Mouse (Mus musculus) kidney, embryonic 14.5 days (tissue): ENCODE measurements around the gene Srsf10. TPM values are rescaled to one million over a fixed set of nuclear protein-coding genes. Genes with fewer than 3 reads are reported as not detected.

ENCODE experiments used
- ATAC-seq: fragments of 200-750 bp; cut with Nextera tagmentation; 2 replicates; pipeline ENCODE4 v1.8.0; 2017; ENCODE audit warnings: moderate number of reproducible peaks, mild to moderate bottlenecking, moderate TSS enrichment, moderate library complexity; ENCODE audit not compliant: low FRiP score, low TSS enrichment
- H3K27ac ChIP-seq: fragments of 300-500 bp; sonication (generic); 2 replicates; pipeline ENCODE4 v1.5.1; 2014; ENCODE audit warnings: low read depth, mild to moderate bottlenecking, low read length, moderate library complexity, mixed read lengths
- H3K27me3 ChIP-seq: fragments of 300-500 bp; sonication (generic); 2 replicates; pipeline ENCODE4 v1.6.1; 2014; ENCODE audit warnings: mild to moderate bottlenecking, low read length; ENCODE audit not compliant: control insufficient read depth, insufficient read depth
- H3K36me3 ChIP-seq: fragments of 300-500 bp; sonication (generic); 2 replicates; pipeline ENCODE4 v1.6.1; 2014; ENCODE audit warnings: low read length, mixed read lengths; ENCODE audit not compliant: control insufficient read depth, insufficient read depth
- H3K4me1 ChIP-seq: fragments of 300-500 bp; sonication (generic); 2 replicates; pipeline ENCODE4 v1.6.1; 2014; ENCODE audit warnings: low read length, mixed read lengths; ENCODE audit not compliant: control insufficient read depth, insufficient read depth
- H3K4me2 ChIP-seq: fragments of 300-500 bp; sonication (generic); replicated peaks from 2 replicates; pipeline ENCODE4 v1.6.1; 2014; ENCODE audit warnings: low read depth, mild to moderate bottlenecking, low read length
- H3K4me3 ChIP-seq: fragments of 300-500 bp; sonication (generic); 2 replicates; pipeline ENCODE4 v1.5.1; 2014; ENCODE audit warnings: mild to moderate bottlenecking, low read length
- H3K9ac ChIP-seq: fragments of 300-500 bp; sonication (generic); 2 replicates; pipeline ENCODE4 v1.6.1; 2014; ENCODE audit warnings: low read depth, mild to moderate bottlenecking, low read length, moderate library complexity
- H3K9me3 ChIP-seq: fragments of 300-500 bp; sonication (generic); 2 replicates; pipeline ENCODE4 v1.6.1; 2016; ENCODE audit warnings: low read length; ENCODE audit not compliant: control insufficient read depth
- WGBS: fragments of 180-500 bp; shearing (Covaris S2); extraction: QIAGEN DNeasy Blood & Tissue Kit; methylation state at CpG from one replicate; pipeline ENCODE4 v1.1.7; 2014; 5-methylcytosine and 5-hydroxymethylcytosine counted together
- polyA plus RNA-seq: library from polyadenylated mRNA; unstranded; fragments of >200 nt; fragmentation: Nextera tagmentation; extraction: Ambion mirVana; gene quantifications from 2 replicates; pipeline ENCODE4 v1.2.1, GENCODE M21; 2014

Srsf10 gene
- polyA plus RNA-seq, 1 experiment from 2014 or later: 342 TPM

DNA sequence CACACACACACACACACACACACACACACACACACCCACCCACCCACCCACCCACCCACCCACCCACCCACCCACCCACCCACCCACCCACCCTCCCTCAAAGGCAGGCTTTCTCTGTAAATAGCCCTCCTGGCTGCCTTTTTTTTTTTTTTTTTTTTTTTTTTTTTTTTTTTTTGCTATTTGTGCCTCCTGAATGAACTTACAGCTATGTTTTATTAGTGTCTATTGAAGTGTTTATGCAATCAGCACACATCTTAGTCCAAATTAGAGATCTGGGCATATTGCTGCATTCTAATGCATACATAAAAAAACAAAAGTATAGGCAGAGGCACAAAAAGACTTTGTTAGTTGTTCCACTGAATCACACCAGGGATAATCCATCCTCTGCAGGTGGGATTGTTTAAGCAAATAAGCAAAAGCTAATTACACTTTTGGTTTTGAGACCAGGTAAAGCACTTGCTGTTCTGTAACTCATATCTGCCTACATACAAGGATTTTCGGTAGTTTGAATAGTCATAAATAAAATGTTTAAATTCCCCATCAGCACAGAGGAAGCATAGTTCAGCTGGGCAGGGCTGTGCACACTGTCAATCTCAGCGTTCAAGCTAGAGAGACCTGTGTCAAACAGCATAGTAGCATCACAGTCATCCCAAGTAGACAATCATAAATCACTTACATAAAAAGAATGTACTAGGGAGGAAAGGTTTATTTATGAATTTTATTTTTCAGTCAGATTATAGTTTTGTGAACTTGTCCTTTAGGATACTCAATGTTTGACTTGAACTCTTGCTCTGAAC, 14.9 kb downstream of the Srsf10 start:
- 27% methylated on average over 2 of the region's 2 CpGs for whole genome bisulfite sequencing
- Histone ChIP-seq H3K27me3 (no peaks in the 10 kb centered on the region), H3K27ac (0 out of 2 replicates have a peak overlapping the region, but pooled peaks have one; percentile 17), H3K4me2 (peak overlapping the region; percentile 86), H3K9ac (peak overlapping the region; percentile 31; the same call in 1 of the 2 replicates), H3K4me1 (peaks cover 29% of the 10 kb centered on the region), H3K9me3 (no peaks in the 10 kb centered on the region), H3K36me3 (peaks cover 35% of the 10 kb centered on the region), H3K4me3 (peak overlapping the region; percentile 18; the same call in 1 of the 2 replicates)
- no peak for ATAC-seq

DNA sequence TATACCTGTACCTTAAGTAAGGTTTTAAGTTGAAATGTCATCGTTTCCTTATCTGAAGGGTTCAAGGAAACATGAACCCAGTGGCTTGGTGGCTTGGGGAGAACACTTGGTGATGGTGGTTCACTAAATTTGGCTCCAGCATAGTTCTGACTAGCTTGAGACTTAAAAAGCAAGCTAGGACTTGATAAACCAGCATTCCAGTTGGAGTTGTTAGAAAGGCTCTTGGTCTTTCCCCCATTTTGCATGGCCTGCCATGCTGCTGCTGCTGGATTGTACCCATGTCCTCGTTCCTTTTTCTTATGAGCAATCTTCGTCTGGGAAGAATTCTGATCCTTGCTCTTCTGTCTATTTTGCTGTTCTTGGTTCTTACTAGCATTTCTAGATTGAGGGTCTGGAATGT, 16.5 kb downstream of the Srsf10 start:
- peak overlapping the region; percentile 86 for H3K4me2 ChIP-seq
- no peaks in the 10 kb centered on the region for H3K27me3 ChIP-seq
- H3K9me3 ChIP-seq: no peaks in the 10 kb centered on the region
- ATAC-seq: no peak
- WGBS: 41% methylated on average over 3 of the region's 3 CpGs
- H3K36me3 ChIP-seq: peaks cover 27% of the 10 kb centered on the region
- H3K27ac ChIP-seq: peak overlapping the region; percentile 100; the same call in 1 of the 2 replicates
- peak overlapping the region; percentile 85 for H3K4me3 ChIP-seq
- H3K9ac ChIP-seq: peak overlapping the region; percentile 97
- peaks cover 42% of the 10 kb centered on the region for H3K4me1 ChIP-seq

DNA sequence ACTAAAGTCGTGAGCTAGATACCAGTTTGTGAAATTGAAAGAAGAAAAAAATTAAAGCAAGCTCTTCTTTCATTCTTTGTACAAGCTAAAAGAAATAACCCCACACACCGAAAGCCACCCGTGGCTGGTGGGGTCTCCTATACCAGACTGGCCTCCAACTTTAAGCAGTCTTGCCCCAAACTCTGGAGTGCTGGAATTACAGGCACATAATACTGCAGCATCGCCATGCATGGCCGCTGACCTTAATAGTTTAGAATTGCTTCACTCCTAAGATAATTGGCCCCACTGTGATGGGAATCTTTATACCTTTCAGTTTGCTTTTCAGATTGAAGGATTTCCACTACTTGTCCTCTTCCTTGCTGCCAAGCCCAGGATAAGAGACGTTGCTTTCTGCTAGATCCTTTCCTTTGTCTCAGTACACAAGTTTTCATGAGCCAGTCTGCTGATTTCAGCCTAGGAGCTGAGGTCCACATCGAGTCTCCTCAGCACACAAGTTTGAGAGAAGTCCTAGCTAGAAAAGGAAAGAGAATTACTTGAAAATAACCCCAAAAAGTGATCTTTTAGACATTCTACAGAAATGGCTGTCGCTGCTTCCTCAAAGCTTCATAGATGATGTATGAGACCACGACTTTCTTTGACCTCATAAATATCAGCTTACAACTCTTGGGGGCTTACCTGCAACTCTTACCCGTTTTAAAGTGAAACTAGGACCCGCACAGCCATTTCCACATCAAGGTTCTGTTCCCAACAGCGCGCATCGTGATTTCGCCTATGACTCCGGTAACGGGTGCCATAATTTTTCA, 17.2 kb downstream of the Srsf10 start:
- Histone ChIP-seq H3K4me3 (peak overlapping the region; percentile 85), H3K27ac (peak overlapping the region; percentile 100), H3K4me1 (peaks cover 43% of the 10 kb centered on the region), H3K36me3 (peaks cover 27% of the 10 kb centered on the region), H3K9me3 (no peaks in the 10 kb centered on the region), H3K9ac (peak overlapping the region; percentile 97), H3K4me2 (peak overlapping the region; percentile 86), H3K27me3 (no peaks in the 10 kb centered on the region)
- 7% methylated on average over 17 of the region's 17 CpGs for WGBS
- ATAC-seq: no peak

DNA sequence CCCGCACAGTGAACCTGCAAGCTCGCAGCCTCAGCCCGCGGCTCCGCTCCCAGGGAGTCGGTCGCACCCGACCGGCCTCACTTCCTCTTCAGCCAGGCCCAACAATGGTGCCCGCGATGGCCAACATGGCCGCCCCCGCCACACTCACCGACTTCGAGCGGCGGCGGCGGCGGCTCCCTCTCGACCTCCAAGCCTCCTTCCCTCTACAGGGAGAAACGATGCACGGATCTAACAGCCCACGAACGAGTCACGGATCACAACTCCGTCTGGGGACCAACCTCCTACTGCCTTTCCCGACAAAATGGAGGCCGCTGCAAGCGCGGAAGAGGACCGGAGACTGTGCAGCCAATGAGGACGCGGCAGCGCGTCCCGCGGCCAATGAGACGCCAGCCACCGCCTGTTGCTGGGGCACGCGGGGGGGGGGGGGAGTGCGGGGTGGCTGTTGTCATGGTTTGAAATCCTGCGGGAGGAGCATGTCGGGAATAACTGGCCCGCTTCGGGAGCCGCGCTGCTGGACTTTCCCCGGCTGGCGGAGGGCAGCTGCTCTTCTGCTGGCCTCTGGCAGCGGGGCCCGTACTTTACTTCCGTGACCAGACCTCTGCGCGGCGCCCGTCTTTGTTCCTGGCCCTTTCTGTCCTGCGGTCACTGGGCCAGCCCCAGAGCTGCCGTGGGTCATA, 18.1 kb downstream of the Srsf10 start, which contains the start of gene Pnrc2:
Pnrc2 (minus strand) TSS at position 325 of the 677 bp plus-strand sequence.
- peak within 1 kb of the TSS; percentile 100 for H3K27ac ChIP-seq
- H3K36me3 ChIP-seq: peaks cover 26% of the 10 kb centered on the region
- peak within 1 kb of the TSS; percentile 86 for H3K4me2 ChIP-seq
- H3K4me1 ChIP-seq: peaks cover 43% of the 10 kb centered on the region
- whole genome bisulfite sequencing: under 1% methylated on average over 59 of the region's 60 CpGs
- peak; percentile 93 for ATAC-seq
- H3K9me3 ChIP-seq: no peaks in the 10 kb centered on the region
- H3K9ac ChIP-seq: peak within 1 kb of the TSS; percentile 97
- peak within 1 kb of the TSS; percentile 85 for H3K4me3 ChIP-seq
- no peaks in the 10 kb centered on the region for H3K27me3 ChIP-seq

DNA sequence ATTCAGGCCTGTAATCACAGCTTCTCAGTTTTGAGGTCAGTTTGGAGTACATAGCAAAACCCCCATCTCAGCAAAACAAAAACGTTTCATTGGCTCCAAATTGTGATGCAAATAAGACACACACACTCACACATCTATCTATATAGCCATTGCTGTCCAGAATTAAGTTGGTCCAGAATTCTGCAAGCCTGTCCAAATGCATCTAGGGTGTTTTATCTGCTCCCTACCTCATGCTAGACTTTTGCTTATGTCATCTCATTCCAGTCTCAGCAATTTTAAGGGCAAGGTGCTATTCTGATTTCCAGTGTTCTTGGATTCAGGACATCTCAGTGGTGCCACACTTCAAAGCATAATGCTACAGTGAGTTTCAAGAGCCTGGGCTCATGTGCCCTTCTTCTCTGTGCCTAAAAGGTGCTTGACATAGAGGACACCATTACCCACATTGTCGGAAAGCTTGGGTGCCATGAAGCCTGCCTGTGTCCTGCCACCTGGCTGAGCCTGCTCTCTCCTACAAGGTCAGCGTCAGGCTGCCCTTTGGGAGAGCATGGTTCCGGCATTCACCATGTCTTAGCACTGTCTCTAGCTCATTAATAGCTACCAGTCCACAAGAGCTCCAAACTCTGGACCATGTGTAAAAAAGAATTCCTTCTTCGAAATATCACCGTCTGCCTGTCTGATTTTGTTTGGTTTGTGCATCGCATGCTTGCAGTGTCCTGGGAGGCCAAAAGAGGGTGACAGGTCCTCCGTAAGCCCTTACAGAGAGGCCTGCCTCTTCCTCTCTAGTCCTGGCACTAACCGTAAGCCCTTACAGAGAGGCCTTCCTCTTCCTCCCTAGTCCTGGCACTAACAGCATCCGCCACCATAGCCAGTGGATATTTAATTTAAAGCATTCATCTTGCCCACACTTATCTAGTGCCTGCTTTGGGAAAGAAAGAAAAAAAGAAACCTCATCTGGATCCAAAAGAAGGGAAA, 19.3 kb downstream of the Srsf10 start:
- H3K27me3 ChIP-seq: no peaks in the 10 kb centered on the region
- WGBS: 77% methylated on average over 10 of the region's 10 CpGs
- peak overlapping the region; percentile 97; the same call in 1 of the 2 replicates for H3K9ac ChIP-seq
- no peaks in the 10 kb centered on the region for H3K9me3 ChIP-seq
- peaks cover 18% of the 10 kb centered on the region for H3K36me3 ChIP-seq
- no peak for ATAC-seq
- H3K27ac ChIP-seq: peak overlapping the region; percentile 100; the same call in 1 of the 2 replicates
- no peak overlapping the region; the same call in 1 of the 2 replicates for H3K4me3 ChIP-seq
- peak overlapping the region; percentile 47 for H3K4me2 ChIP-seq
- peaks cover 43% of the 10 kb centered on the region for H3K4me1 ChIP-seq

GRCm38 (mm10) chr4:135875546-135875945, 20.0 kb downstream of the Srsf10 start:
- 25% methylated on average over 7 of the region's 7 CpGs for WGBS
- peak overlapping the region; percentile 45; the same call in 1 of the 2 replicates for H3K9ac ChIP-seq
- peaks cover 41% of the 10 kb centered on the region for H3K4me1 ChIP-seq
- no peak for ATAC-seq
- no peaks in the 10 kb centered on the region for H3K9me3 ChIP-seq
- peaks cover 15% of the 10 kb centered on the region for H3K36me3 ChIP-seq
- H3K4me2 ChIP-seq: no peak overlapping the region; the same call in 1 of the 2 replicates
- H3K27ac ChIP-seq: peak overlapping the region; percentile 84
- H3K27me3 ChIP-seq: no peaks in the 10 kb centered on the region
- H3K4me3 ChIP-seq: no peak overlapping the region

- ATAC-seq: no peak
- WGBS: 5% methylated on average over 9 of the region's 9 CpGs
- H3K4me3 ChIP-seq: peak overlapping the region; percentile 14
- no peaks in the 10 kb centered on the region for H3K27me3 ChIP-seq
- peak overlapping the region; percentile 45 for H3K9ac ChIP-seq
- H3K9me3 ChIP-seq: no peaks in the 10 kb centered on the region
- H3K4me1 ChIP-seq: peaks cover 35% of the 10 kb centered on the region
- H3K36me3 ChIP-seq: peaks cover 14% of the 10 kb centered on the region
- peak overlapping the region; percentile 84 for H3K27ac ChIP-seq
- H3K4me2 ChIP-seq: peak overlapping the region; percentile 38
Observed at GRCm38 (mm10) chr4:135875991-135876582, 20.5 kb downstream of the Srsf10 start.
